Mouse (Mus musculus) adrenal gland, adult 18-20 months (tissue): Measurements from ENCODE around the gene Ypel4. TPM values are rescaled to one million over a fixed set of nuclear protein-coding genes. Genes with fewer than 3 reads are reported as not detected.
"Not testable (repeated sequence)": the region's sequence is repeated elsewhere in the genome, so short reads cannot be mapped to it uniquely, and the experiment has no call there.

Source experiments
- DNase-seq, 2 experiments: peaks; one replicate each; pipeline ENCODE4 v3.0.0; 2021 to 2022; ENCODE audit warnings: low spot score in 2 of 2
- total RNA-seq, 2 experiments: library from RNA; stranded (reverse); gene quantifications; 1 replicate in 1 of 2; 2 replicates in 1 of 2; pipeline ENCODE4 v1.2.3; 2021

Gene Ypel4
- total RNA-seq, 2 experiments from 2014 or later: 4.8 to 5.1 TPM

GRCm38 (mm10) chr2:84727172-84727858 is 6.5 kb upstream of the Ypel4 start, which contains the start of gene Clp1:
Gene Clp1 (minus strand): TSS chr2:84727350.
- DNase-seq: peak; percentile 91 to 92

GRCm38 (mm10) chr2:84728191-84728590 is 5.7 kb upstream of the Ypel4 start:
- DNase-seq: not testable (repeated sequence)

- no peak for DNase-seq
These were observed 2.7 kb upstream of the Ypel4 start for GRCm38 (mm10) chr2:84731206-84731605.

- DNase-seq: no peak
These were observed 1.5 kb upstream of the Ypel4 start for GRCm38 (mm10) chr2:84732394-84732793.

GRCm38 (mm10) chr2:84734351-84734864 is 550 bp downstream of the Ypel4 start:
- no peak for DNase-seq

GRCm38 (mm10) chr2:84734919-84735318 is 1.1 kb downstream of the Ypel4 start:
- no peak for DNase-seq

GRCm38 (mm10) chr2:84735346-84735920 is 1.6 kb downstream of the Ypel4 start:
- DNase-seq: no peak

GRCm38 (mm10) chr2:84736312-84737161 is 2.7 kb downstream of the Ypel4 start:
- no peak for DNase-seq

GRCm38 (mm10) chr2:84737451-84737925 is 3.6 kb downstream of the Ypel4 start:
- no peak for DNase-seq

GRCm38 (mm10) chr2:84738271-84738911 is 4.5 kb downstream of the Ypel4 start:
- DNase-seq: no peak

- no peak for DNase-seq
These were observed 6.9 kb downstream of the Ypel4 start for GRCm38 (mm10) chr2:84740608-84741333.

- DNase-seq: no peak
These were observed 8.1 kb downstream of the Ypel4 start for GRCm38 (mm10) chr2:84741841-84742450.

- no peak for DNase-seq
These were observed 8.8 kb downstream of the Ypel4 start for GRCm38 (mm10) chr2:84742451-84743283.

GRCm38 (mm10) chr2:84743561-84743960 is 9.7 kb downstream of the Ypel4 start, which contains the start of gene Gm19426:
Gene Gm19426 (minus strand): TSS chr2:84743655.
- peak in 1 of 2 experiments; percentile 43 for DNase-seq

- DNase-seq: no peak
These were observed 10.3 kb downstream of the Ypel4 start for GRCm38 (mm10) chr2:84744126-84744525.

GRCm38 (mm10) chr2:84750115-84750514 is 16.3 kb downstream of the Ypel4 start:
- no peak for DNase-seq

GRCm38 (mm10) chr2:84756245-84756644 is 22.4 kb downstream of the Ypel4 start:
- DNase-seq: no peak

GRCm38 (mm10) chr2:84757026-84757682 is 23.3 kb downstream of the Ypel4 start:
- no peak for DNase-seq
